Mouse (Mus musculus): ENCODE measurements around the gene Maml2. TPM values are rescaled to one million over a fixed set of nuclear protein-coding genes. Genes with fewer than 3 reads are reported as not detected.

Gene Maml2
- polyA plus RNA-seq, 1 experiment from 2014 or later, result 6.3 TPM

GRCm38 (mm10) chr9:13599800-13600199 is 302.0 kb downstream of the Maml2 start:
- Histone ChIP-seq H3K9ac (ENCODE audit: low read length) (no peak overlapping the region), H3K4me1 (ENCODE audit: control insufficient read depth, insufficient read depth, low read length) (no peaks in the 10 kb centered on the region), H3K36me3 (ENCODE audit: control insufficient read depth, insufficient read depth, low read length) (no peaks in the 10 kb centered on the region), H3K4me3 (ENCODE audit: low read depth, low read length) (no peak overlapping the region), H3K9me3 (replicated peaks; ENCODE audit: control insufficient read depth, low read length) (no peaks in the 10 kb centered on the region), H3K27me3 (replicated peaks; ENCODE audit: control insufficient read depth, insufficient read depth, low read length) (no peaks in the 10 kb centered on the region), H3K4me2 (ENCODE audit: low read length) (no peak overlapping the region), H3K27ac (ENCODE audit: low read depth, low read length) (no peak overlapping the region)
- DNase-seq (ENCODE audit: low spot score) (no peak), ATAC-seq (no peak)
- WGBS, result 90% methylated on average over 6 of the region's 6 CpGs

- Histone ChIP-seq H3K27me3 (replicated peaks; ENCODE audit: control insufficient read depth, insufficient read depth, low read length) (no peaks in the 10 kb centered on the region), H3K4me3 (ENCODE audit: low read depth, low read length) (no peak overlapping the region), H3K9me3 (replicated peaks; ENCODE audit: control insufficient read depth, low read length) (no peaks in the 10 kb centered on the region), H3K36me3 (ENCODE audit: control insufficient read depth, insufficient read depth, low read length) (no peaks in the 10 kb centered on the region), H3K27ac (ENCODE audit: low read depth, low read length) (no peak overlapping the region), H3K4me1 (ENCODE audit: control insufficient read depth, insufficient read depth, low read length) (no peaks in the 10 kb centered on the region), H3K4me2 (ENCODE audit: low read length) (no peak overlapping the region), H3K9ac (ENCODE audit: low read length) (no peak overlapping the region)
- no peak for ATAC-seq
- WGBS, result 91% methylated on average over 3 of the region's 3 CpGs
- no peak for DNase-seq (ENCODE audit: low spot score)
These were observed 304.0 kb downstream of the Maml2 start for GRCm38 (mm10) chr9:13601729-13602128.

GRCm38 (mm10) chr9:13603533-13604143 is 305.9 kb downstream of the Maml2 start:
- DNase-seq (ENCODE audit: low spot score) (peak; percentile 49), ATAC-seq (peak; percentile 48; the same call in 1 of the 2 replicates)
- Histone ChIP-seq H3K4me2 (ENCODE audit: low read length) (no peak overlapping the region), H3K27me3 (replicated peaks; ENCODE audit: control insufficient read depth, insufficient read depth, low read length) (no peaks in the 10 kb centered on the region), H3K4me3 (ENCODE audit: low read depth, low read length) (no peak overlapping the region), H3K36me3 (ENCODE audit: control insufficient read depth, insufficient read depth, low read length) (no peaks in the 10 kb centered on the region), H3K4me1 (ENCODE audit: control insufficient read depth, insufficient read depth, low read length) (no peaks in the 10 kb centered on the region), H3K9me3 (replicated peaks; ENCODE audit: control insufficient read depth, low read length) (no peaks in the 10 kb centered on the region), H3K9ac (ENCODE audit: low read length) (no peak overlapping the region), H3K27ac (ENCODE audit: low read depth, low read length) (no peak overlapping the region)
- WGBS, result 68% methylated on average over 8 of the region's 8 CpGs

- 33% methylated on average over 8 of the region's 8 CpGs for WGBS
- H3K4me2 ChIP-seq (ENCODE audit: low read length), result no peak overlapping the region
- H3K9ac ChIP-seq (ENCODE audit: low read length), result no peak overlapping the region
- no peaks in the 10 kb centered on the region for H3K27me3 ChIP-seq (replicated peaks; ENCODE audit: control insufficient read depth, insufficient read depth, low read length)
- ATAC-seq, result peak; percentile 68; the same call in 1 of the 2 replicates
- H3K36me3 ChIP-seq (ENCODE audit: control insufficient read depth, insufficient read depth, low read length), result no peaks in the 10 kb centered on the region
- peak; percentile 62 for DNase-seq (ENCODE audit: low spot score)
- no peaks in the 10 kb centered on the region for H3K9me3 ChIP-seq (replicated peaks; ENCODE audit: control insufficient read depth, low read length)
- H3K4me1 ChIP-seq (ENCODE audit: control insufficient read depth, insufficient read depth, low read length), result peaks cover 4% of the 10 kb centered on the region; the same call in 1 of the 2 replicates
- H3K4me3 ChIP-seq (ENCODE audit: low read depth, low read length), result no peak overlapping the region
- no peak overlapping the region for H3K27ac ChIP-seq (ENCODE audit: low read depth, low read length)
These were observed 309.9 kb downstream of the Maml2 start for GRCm38 (mm10) chr9:13607609-13608185.

- ATAC-seq, result no peak
- H3K9me3 ChIP-seq (replicated peaks; ENCODE audit: control insufficient read depth, low read length), result no peaks in the 10 kb centered on the region
- H3K9ac ChIP-seq (ENCODE audit: low read length), result no peak overlapping the region
- H3K4me1 ChIP-seq (ENCODE audit: control insufficient read depth, insufficient read depth, low read length), result peaks cover 12% of the 10 kb centered on the region; the same call in 1 of the 2 replicates
- no peak for DNase-seq (ENCODE audit: low spot score)
- no peak overlapping the region for H3K4me3 ChIP-seq (ENCODE audit: low read depth, low read length)
- no peak overlapping the region for H3K27ac ChIP-seq (ENCODE audit: low read depth, low read length)
- H3K36me3 ChIP-seq (ENCODE audit: control insufficient read depth, insufficient read depth, low read length), result no peaks in the 10 kb centered on the region
- no peaks in the 10 kb centered on the region for H3K27me3 ChIP-seq (replicated peaks; ENCODE audit: control insufficient read depth, insufficient read depth, low read length)
- WGBS, result 57% methylated on average over 3 of the region's 3 CpGs
- no peak overlapping the region for H3K4me2 ChIP-seq (ENCODE audit: low read length)
These were observed 310.8 kb downstream of the Maml2 start for GRCm38 (mm10) chr9:13608532-13609071.

- Histone ChIP-seq H3K9ac (ENCODE audit: low read length) (no peak overlapping the region), H3K4me1 (ENCODE audit: control insufficient read depth, insufficient read depth, low read length) (peaks cover 22% of the 10 kb centered on the region; the same call in 1 of the 2 replicates), H3K36me3 (ENCODE audit: control insufficient read depth, insufficient read depth, low read length) (no peaks in the 10 kb centered on the region), H3K4me3 (ENCODE audit: low read depth, low read length) (no peak overlapping the region), H3K9me3 (replicated peaks; ENCODE audit: control insufficient read depth, low read length) (no peaks in the 10 kb centered on the region), H3K27ac (ENCODE audit: low read depth, low read length) (no peak overlapping the region), H3K27me3 (replicated peaks; ENCODE audit: control insufficient read depth, insufficient read depth, low read length) (no peaks in the 10 kb centered on the region), H3K4me2 (ENCODE audit: low read length) (no peak overlapping the region)
- ATAC-seq (no peak), DNase-seq (ENCODE audit: low spot score) (no peak)
- WGBS, result 80% methylated on average over 3 of the region's 3 CpGs
These were observed 313.8 kb downstream of the Maml2 start for GRCm38 (mm10) chr9:13611561-13611960.

- no peaks in the 10 kb centered on the region for H3K36me3 ChIP-seq (ENCODE audit: control insufficient read depth, insufficient read depth, low read length)
- H3K4me3 ChIP-seq (ENCODE audit: low read depth, low read length), result no peak overlapping the region
- WGBS, result 40% methylated on average over 8 of the region's 8 CpGs
- H3K4me2 ChIP-seq (ENCODE audit: low read length), result no peak overlapping the region
- no peaks in the 10 kb centered on the region for H3K9me3 ChIP-seq (replicated peaks; ENCODE audit: control insufficient read depth, low read length)
- no peaks in the 10 kb centered on the region for H3K27me3 ChIP-seq (replicated peaks; ENCODE audit: control insufficient read depth, insufficient read depth, low read length)
- no peak overlapping the region for H3K27ac ChIP-seq (ENCODE audit: low read depth, low read length)
- peaks cover 22% of the 10 kb centered on the region; the same call in 1 of the 2 replicates for H3K4me1 ChIP-seq (ENCODE audit: control insufficient read depth, insufficient read depth, low read length)
- DNase-seq (ENCODE audit: low spot score) (no peak), ATAC-seq (no peak)
- H3K9ac ChIP-seq (ENCODE audit: low read length), result no peak overlapping the region
These were observed 314.6 kb downstream of the Maml2 start for GRCm38 (mm10) chr9:13612371-13612770.

- Histone ChIP-seq H3K36me3 (ENCODE audit: control insufficient read depth, insufficient read depth, low read length) (no peaks in the 10 kb centered on the region), H3K9ac (ENCODE audit: low read length) (no peak overlapping the region), H3K4me3 (ENCODE audit: low read depth, low read length) (no peak overlapping the region), H3K9me3 (replicated peaks; ENCODE audit: control insufficient read depth, low read length) (no peaks in the 10 kb centered on the region), H3K4me1 (ENCODE audit: control insufficient read depth, insufficient read depth, low read length) (peaks cover 22% of the 10 kb centered on the region; the same call in 1 of the 2 replicates), H3K27ac (ENCODE audit: low read depth, low read length) (no peak overlapping the region), H3K27me3 (replicated peaks; ENCODE audit: control insufficient read depth, insufficient read depth, low read length) (no peaks in the 10 kb centered on the region), H3K4me2 (ENCODE audit: low read length) (peak overlapping the region; percentile 18; the same call in 1 of the 2 replicates)
- ATAC-seq, result peak; percentile 66
- 35% methylated on average over 8 of the region's 8 CpGs for WGBS
- DNase-seq (ENCODE audit: low spot score), result peak; percentile 50
These were observed 315.8 kb downstream of the Maml2 start for GRCm38 (mm10) chr9:13613325-13614268.
